In genomic region chr1:80522197-80522596, GRCm38 (mm10) we compare ENCODE assay signal across 13 mouse cellular contexts.
DNase-seq lines count a peak whose midpoint lies in the region; ATAC-seq and TF ChIP-seq lines count a peak whose summit lies in the region.
"Had no signal": no experiment of that assay in that cellular context is flagged by ENCODE, and none has a peak within 500 bp of the region (broad histone marks: within the 10 kb centered on the region; RNA-seq: fewer than 3 reads in every experiment).

No protein-coding gene starts in this region.

- no peaks in the 10 kb centered on the region for H3K4me1 ChIP-seq in liver, postnatal 0 days (ENCODE audit: insufficient read depth)
- no peaks in the 10 kb centered on the region for H3K4me1 ChIP-seq in liver, embryonic 11.5 days (replicated peaks; ENCODE audit: control insufficient read depth, insufficient read depth, low read length)
- no peaks in the 10 kb centered on the region for H3K4me1 ChIP-seq in CH12.LX (ENCODE audit: control insufficient read depth in 1 of 2, insufficient read depth in 2 of 2)
- 0 out of 2 replicates have a peak, but pooled peaks cover 4% of the 10 kb centered on the region for H3K4me1 ChIP-seq in hindbrain, embryonic 16.5 days (ENCODE audit: control insufficient read depth, insufficient read depth, low read depth, low read length)
- H3K4me1 ChIP-seq: heart, embryonic 10.5 days; liver, embryonic 13.5 days had no signal

- H3K9ac ChIP-seq in liver, postnatal 0 days (replicated peaks), result no peak overlapping the region
- no peak overlapping the region for H3K9ac ChIP-seq in liver, embryonic 11.5 days (ENCODE audit: low read depth, low read length)
- no peak overlapping the region for H3K9ac ChIP-seq in CH12.LX (ENCODE audit: insufficient read depth, low read depth)
- no peak overlapping the region for H3K9ac ChIP-seq in hindbrain, embryonic 16.5 days (ENCODE audit: low read depth, low read length)
- H3K9ac ChIP-seq: liver, embryonic 13.5 days had no signal

- no peak; the same call in 1 of the 2 replicates for TF ChIP-seq RAD21 in CH12.LX (IDR thresholded peaks at IDR 0.05; ENCODE audit: low read depth, low read length)

- in situ Hi-C loops in CH12.LX (cut with MboI; ENCODE audit: low pct_ligation_motif_present, low pct_unique_long_range_greater_than_20kb, low sequenced_read_pairs), result no loop called here

- whole genome bisulfite sequencing in liver, postnatal 0 days (ENCODE audit: insufficient replicate concordance), result 66% methylated on average over 5 of the region's 5 CpGs
- 73% methylated on average over 5 of the region's 5 CpGs for WGBS in liver, embryonic 11.5 days
- 73% methylated on average over 5 of the region's 5 CpGs for WGBS in hindbrain, embryonic 16.5 days

- no peaks in the 10 kb centered on the region for H3K79me2 ChIP-seq in CH12.LX (replicated peaks; ENCODE audit: control insufficient read depth, extremely low read depth, insufficient read depth, poor library complexity, severe bottlenecking)

- peaks cover 6% of the 10 kb centered on the region for H3K36me3 ChIP-seq in liver, postnatal 0 days (replicated peaks; ENCODE audit: insufficient read depth, low read length)
- H3K36me3 ChIP-seq in liver, embryonic 11.5 days (ENCODE audit: control insufficient read depth, insufficient read depth, low read length), result no peaks in the 10 kb centered on the region
- peaks cover 61 to 93% of the 10 kb centered on the region in 2 experiments for H3K36me3 ChIP-seq in CH12.LX (replicated peaks in 1 of 2; ENCODE audit: control insufficient read depth in 1 of 2, insufficient read depth in 1 of 2, low read length in 1 of 2)
- H3K36me3 ChIP-seq in hindbrain, embryonic 16.5 days (ENCODE audit: control insufficient read depth, insufficient read depth, low read length), result no peaks in the 10 kb centered on the region
- H3K36me3 ChIP-seq: G1E; heart, embryonic 10.5 days; liver, embryonic 13.5 days had no signal

- no peaks in the 10 kb centered on the region for H3K27me3 ChIP-seq in liver, postnatal 0 days (ENCODE audit: insufficient read depth, low read length)
- no peaks in the 10 kb centered on the region for H3K27me3 ChIP-seq in liver, embryonic 11.5 days (replicated peaks; ENCODE audit: control insufficient read depth, insufficient read depth, low read length)
- no peaks in the 10 kb centered on the region for H3K27me3 ChIP-seq in CH12.LX (replicated peaks)
- H3K27me3 ChIP-seq in hindbrain, embryonic 16.5 days (replicated peaks; ENCODE audit: control insufficient read depth, insufficient read depth, low read length), result no peaks in the 10 kb centered on the region
- H3K27me3 ChIP-seq: liver, embryonic 13.5 days had no signal

- TF ChIP-seq CTCF in liver, postnatal 0 days (IDR thresholded peaks at IDR 0.05; ENCODE audit: low read depth), result peak; percentile 58
- TF ChIP-seq CTCF in CH12.LX (conservative IDR thresholded peaks at IDR 0.05 in 1 of 2, IDR thresholded peaks at IDR 0.05 in 1 of 2; ENCODE audit: low read depth in 2 of 2, low read length in 2 of 2), result peak; percentile 60 to 72

- DNase-seq in embryo, embryonic 10.5 days (ENCODE audit: low spot score), result peak; percentile 9
- DNase-seq in embryo, embryonic 11 days, result no peak
- peak; percentile 18 for DNase-seq in liver, postnatal 0 days
- no peak for DNase-seq in liver, embryonic 11.5 days (ENCODE audit: low spot score)
- DNase-seq in CH12.LX (ENCODE audit: extremely low read depth), result peak; percentile 40
- peak; percentile 33 for DNase-seq in lung, postnatal 36 days
- no peak for DNase-seq in c-Kit-positive CD71-positive TER-119-positive erythroid progenitor cells, embryonic 14.5 days (ENCODE audit: low spot score)
- DNase-seq: layer of hippocampus, adult 9-11 months; liver, embryonic 13.5 days had no signal

- dilution Hi-C loops in CH12.LX (cut with MboI; ENCODE audit: extremely low pct_ligation_motif_present, extremely low pct_unique_long_range_greater_than_20kb, low sequenced_read_pairs), result no loop called here

- no peak overlapping the region for H3K4me2 ChIP-seq in liver, postnatal 0 days (ENCODE audit: low read depth, low read length)
- H3K4me2 ChIP-seq in liver, embryonic 11.5 days, result no peak overlapping the region
- no peak overlapping the region for H3K4me2 ChIP-seq in CH12.LX (ENCODE audit: insufficient read depth, low read depth, poor library complexity, severe bottlenecking)
- no peak overlapping the region for H3K4me2 ChIP-seq in hindbrain, embryonic 16.5 days (ENCODE audit: low read length)
- H3K4me2 ChIP-seq: liver, embryonic 13.5 days had no signal

- no peak for TF ChIP-seq EP300 in liver, postnatal 0 days (IDR thresholded peaks at IDR 0.05; ENCODE audit: low read depth)
- TF ChIP-seq EP300 in CH12.LX (IDR thresholded peaks at IDR 0.05; ENCODE audit: low read length), result no peak

- H3K4me3 ChIP-seq in liver, postnatal 0 days (ENCODE audit: low read depth, low read length), result no peak overlapping the region
- no peak overlapping the region for H3K4me3 ChIP-seq in liver, embryonic 11.5 days (ENCODE audit: low read depth, low read length)
- H3K4me3 ChIP-seq in CH12.LX (replicated peaks in 1 of 3; ENCODE audit: low read depth in 2 of 3, low read length in 2 of 3, poor library complexity in 1 of 3), result no peak overlapping the region
- no peak overlapping the region for H3K4me3 ChIP-seq in hindbrain, embryonic 16.5 days (ENCODE audit: low read length)
- H3K4me3 ChIP-seq: heart, embryonic 10.5 days; liver, embryonic 13.5 days had no signal

- no peaks in the 10 kb centered on the region for H3K9me3 ChIP-seq in liver, postnatal 0 days (ENCODE audit: low read length)
- no peaks in the 10 kb centered on the region for H3K9me3 ChIP-seq in liver, embryonic 11.5 days (ENCODE audit: control insufficient read depth, low read length)
- H3K9me3 ChIP-seq in CH12.LX (replicated peaks; ENCODE audit: low read length), result no peaks in the 10 kb centered on the region
- H3K9me3 ChIP-seq in hindbrain, embryonic 16.5 days (ENCODE audit: control insufficient read depth, low read length), result no peaks in the 10 kb centered on the region
- H3K9me3 ChIP-seq: heart, embryonic 10.5 days; liver, embryonic 13.5 days had no signal

- TF ChIP-seq POLR2A in CH12.LX (IDR thresholded peaks at IDR 0.05; ENCODE audit: low read depth, low read length), result no peak

- H3K27ac ChIP-seq in liver, postnatal 0 days (ENCODE audit: low read depth), result no peak overlapping the region
- no peak overlapping the region for H3K27ac ChIP-seq in liver, embryonic 11.5 days (ENCODE audit: low read depth, low read length)
- no peak overlapping the region for H3K27ac ChIP-seq in CH12.LX (ENCODE audit: insufficient read depth, low read depth)
- no peak overlapping the region for H3K27ac ChIP-seq in hindbrain, embryonic 16.5 days (ENCODE audit: low read depth, low read length)
- H3K27ac ChIP-seq: heart, embryonic 10.5 days; liver, embryonic 13.5 days had no signal

- no peak for ATAC-seq in liver, postnatal 0 days
- no peak for ATAC-seq in liver, embryonic 11.5 days (replicated peaks; ENCODE audit: low FRiP score)
- ATAC-seq in hindbrain, embryonic 16.5 days, result no peak
- ATAC-seq: inflammation-experienced regulatory T-cells, adult 6 months had no signal

TF ChIP-seq in CH12.LX, 34 proteins besides CTCF, POLR2A, EP300 and RAD21:
- TF ChIP-seq NELFE (IDR thresholded peaks at IDR 0.05; ENCODE audit: low read depth, low read length) (no peak), SIN3A (IDR thresholded peaks at IDR 0.05; ENCODE audit: low read length) (no peak), HCFC1 (IDR thresholded peaks at IDR 0.05; ENCODE audit: low read depth, low read length) (no peak), JUN (IDR thresholded peaks at IDR 0.05; ENCODE audit: insufficient read depth, low read depth, low read length) (no peak), PAX5 (IDR thresholded peaks at IDR 0.05; ENCODE audit: low read length) (no peak), SMC3 (IDR thresholded peaks at IDR 0.05; ENCODE audit: low read depth, low read length) (peak; percentile 33), ZMIZ1 (IDR thresholded peaks at IDR 0.05; ENCODE audit: low read depth, low read length) (no peak)

Comparison
In these comparisons a context has a peak if more than half of its experiments do, and no peak if none do; other contexts are left out.
1. DNase-seq: peak in embryo, embryonic 10.5 days (single experiment), liver, postnatal 0 days (single experiment), CH12.LX (single experiment) and lung, postnatal 36 days (single experiment); none in embryo, embryonic 11 days (single experiment), liver, embryonic 11.5 days (single experiment) and c-Kit-positive CD71-positive TER-119-positive erythroid progenitor cells, embryonic 14.5 days (single experiment).